Mouse (Mus musculus): ENCODE data around the gene Hist3h2ba.

Gene Hist3h2ba

GRCm38 (mm10) chr11:58929055-58929454 is 19.7 kb upstream of the Hist3h2ba start:
- H3K36me3 ChIP-seq (ENCODE audit: insufficient read depth, low read length), result peaks cover 30% of the 10 kb centered on the region
- H3K4me1 ChIP-seq (replicated peaks; ENCODE audit: low read depth, low read length), result peaks cover 11% of the 10 kb centered on the region
- TF ChIP-seq POU5F1 (IDR thresholded peaks at IDR 0.05; ENCODE audit: borderline replicate concordance, low read length) (no peak), NANOG (IDR thresholded peaks at IDR 0.05; ENCODE audit: borderline replicate concordance, low read length) (no peak), CTCF (conservative IDR thresholded peaks at IDR 0.05; ENCODE audit: low read length) (no peak)
- H3K27me3 ChIP-seq (ENCODE audit: insufficient read depth, low read length), result peaks cover 12% of the 10 kb centered on the region
- H3K9me3 ChIP-seq (ENCODE audit: low read length), result no peaks in the 10 kb centered on the region
- no peak overlapping the region for H3K4me3 ChIP-seq (replicated peaks; ENCODE audit: low read length)

- no peak overlapping the region for H3K4me3 ChIP-seq (replicated peaks; ENCODE audit: low read length)
- H3K4me1 ChIP-seq (replicated peaks; ENCODE audit: low read depth, low read length), result peaks cover 11% of the 10 kb centered on the region
- H3K27me3 ChIP-seq (ENCODE audit: insufficient read depth, low read length), result peaks cover 11% of the 10 kb centered on the region
- TF ChIP-seq POU5F1 (IDR thresholded peaks at IDR 0.05; ENCODE audit: borderline replicate concordance, low read length) (no peak), NANOG (IDR thresholded peaks at IDR 0.05; ENCODE audit: borderline replicate concordance, low read length) (no peak), CTCF (conservative IDR thresholded peaks at IDR 0.05; ENCODE audit: low read length) (no peak)
- H3K36me3 ChIP-seq (ENCODE audit: insufficient read depth, low read length), result peaks cover 36% of the 10 kb centered on the region
- H3K9me3 ChIP-seq (ENCODE audit: low read length), result no peaks in the 10 kb centered on the region
These were observed 19.1 kb upstream of the Hist3h2ba start for GRCm38 (mm10) chr11:58929641-58930040.

- Histone ChIP-seq H3K4me1 (replicated peaks; ENCODE audit: low read depth, low read length) (peaks cover 11% of the 10 kb centered on the region), H3K9me3 (ENCODE audit: low read length) (no peaks in the 10 kb centered on the region), H3K27me3 (ENCODE audit: insufficient read depth, low read length) (peaks cover 7% of the 10 kb centered on the region), H3K4me3 (replicated peaks; ENCODE audit: low read length) (no peak overlapping the region), H3K36me3 (ENCODE audit: insufficient read depth, low read length) (peaks cover 41% of the 10 kb centered on the region)
- TF ChIP-seq POU5F1 (IDR thresholded peaks at IDR 0.05; ENCODE audit: borderline replicate concordance, low read length), result no peak
- no peak for TF ChIP-seq CTCF (conservative IDR thresholded peaks at IDR 0.05; ENCODE audit: low read length)
- no peak for TF ChIP-seq NANOG (IDR thresholded peaks at IDR 0.05; ENCODE audit: borderline replicate concordance, low read length)
These were observed 18.5 kb upstream of the Hist3h2ba start for GRCm38 (mm10) chr11:58930254-58930653.

GRCm38 (mm10) chr11:58931576-58931975 is 17.1 kb upstream of the Hist3h2ba start:
- Histone ChIP-seq H3K9me3 (ENCODE audit: low read length) (no peaks in the 10 kb centered on the region), H3K4me1 (replicated peaks; ENCODE audit: low read depth, low read length) (peaks cover 11% of the 10 kb centered on the region), H3K36me3 (ENCODE audit: insufficient read depth, low read length) (peaks cover 54% of the 10 kb centered on the region), H3K4me3 (replicated peaks; ENCODE audit: low read length) (no peak overlapping the region), H3K27me3 (ENCODE audit: insufficient read depth, low read length) (no peaks in the 10 kb centered on the region)
- TF ChIP-seq POU5F1 (IDR thresholded peaks at IDR 0.05; ENCODE audit: borderline replicate concordance, low read length) (no peak), NANOG (IDR thresholded peaks at IDR 0.05; ENCODE audit: borderline replicate concordance, low read length) (no peak), CTCF (conservative IDR thresholded peaks at IDR 0.05; ENCODE audit: low read length) (no peak)

GRCm38 (mm10) chr11:58937909-58938308 is 10.8 kb upstream of the Hist3h2ba start:
- peak overlapping the region; percentile 92 for H3K4me3 ChIP-seq (replicated peaks; ENCODE audit: low read length)
- peaks cover 42% of the 10 kb centered on the region for H3K36me3 ChIP-seq (ENCODE audit: insufficient read depth, low read length)
- no peaks in the 10 kb centered on the region for H3K9me3 ChIP-seq (ENCODE audit: low read length)
- peaks cover 21% of the 10 kb centered on the region for H3K4me1 ChIP-seq (replicated peaks; ENCODE audit: low read depth, low read length)
- TF ChIP-seq CTCF (conservative IDR thresholded peaks at IDR 0.05; ENCODE audit: low read length) (no peak), POU5F1 (IDR thresholded peaks at IDR 0.05; ENCODE audit: borderline replicate concordance, low read length) (no peak), NANOG (IDR thresholded peaks at IDR 0.05; ENCODE audit: borderline replicate concordance, low read length) (no peak)
- H3K27me3 ChIP-seq (ENCODE audit: insufficient read depth, low read length), result 0 out of 2 replicates have a peak, but pooled peaks cover 4% of the 10 kb centered on the region

- H3K4me3 ChIP-seq (replicated peaks; ENCODE audit: low read length), result peak within 1 kb of the TSS; percentile 92
- TF ChIP-seq POU5F1 (IDR thresholded peaks at IDR 0.05; ENCODE audit: borderline replicate concordance, low read length) (no peak), NANOG (IDR thresholded peaks at IDR 0.05; ENCODE audit: borderline replicate concordance, low read length) (no peak), CTCF (conservative IDR thresholded peaks at IDR 0.05; ENCODE audit: low read length) (no peak)
- H3K9me3 ChIP-seq (ENCODE audit: low read length), result no peaks in the 10 kb centered on the region
- peaks cover 22% of the 10 kb centered on the region for H3K4me1 ChIP-seq (replicated peaks; ENCODE audit: low read depth, low read length)
- H3K36me3 ChIP-seq (ENCODE audit: insufficient read depth, low read length), result peaks cover 36% of the 10 kb centered on the region
- H3K27me3 ChIP-seq (ENCODE audit: insufficient read depth, low read length), result 0 out of 2 replicates have a peak, but pooled peaks cover 4% of the 10 kb centered on the region
These were observed 10.2 kb upstream of the Hist3h2ba start, which contains the start of gene Rnf187 for GRCm38 (mm10) chr11:58938322-58939087. Gene Rnf187 (minus strand): TSS chr11:58938916.

- peaks cover 30% of the 10 kb centered on the region for H3K36me3 ChIP-seq (ENCODE audit: insufficient read depth, low read length)
- H3K27me3 ChIP-seq (ENCODE audit: insufficient read depth, low read length), result peaks cover 5% of the 10 kb centered on the region; the same call in 1 of the 2 replicates
- TF ChIP-seq POU5F1 (IDR thresholded peaks at IDR 0.05; ENCODE audit: borderline replicate concordance, low read length), result no peak
- TF ChIP-seq CTCF (conservative IDR thresholded peaks at IDR 0.05; ENCODE audit: low read length), result no peak
- TF ChIP-seq NANOG (IDR thresholded peaks at IDR 0.05; ENCODE audit: borderline replicate concordance, low read length), result no peak
- H3K4me3 ChIP-seq (replicated peaks; ENCODE audit: low read length), result peak overlapping the region; percentile 92
- no peaks in the 10 kb centered on the region for H3K9me3 ChIP-seq (ENCODE audit: low read length)
- peaks cover 23% of the 10 kb centered on the region for H3K4me1 ChIP-seq (replicated peaks; ENCODE audit: low read depth, low read length)
These were observed 9.7 kb upstream of the Hist3h2ba start for GRCm38 (mm10) chr11:58939088-58939439.

- no peaks in the 10 kb centered on the region for H3K9me3 ChIP-seq (ENCODE audit: low read length)
- H3K4me3 ChIP-seq (replicated peaks; ENCODE audit: low read length), result no peak overlapping the region
- TF ChIP-seq NANOG (IDR thresholded peaks at IDR 0.05; ENCODE audit: borderline replicate concordance, low read length) (no peak), CTCF (conservative IDR thresholded peaks at IDR 0.05; ENCODE audit: low read length) (no peak), POU5F1 (IDR thresholded peaks at IDR 0.05; ENCODE audit: borderline replicate concordance, low read length) (no peak)
- H3K36me3 ChIP-seq (ENCODE audit: insufficient read depth, low read length), result no peaks in the 10 kb centered on the region
- peaks cover 40% of the 10 kb centered on the region for H3K27me3 ChIP-seq (ENCODE audit: insufficient read depth, low read length)
- H3K4me1 ChIP-seq (replicated peaks; ENCODE audit: low read depth, low read length), result peaks cover 17% of the 10 kb centered on the region
These were observed 4.6 kb upstream of the Hist3h2ba start for GRCm38 (mm10) chr11:58944136-58944535.

All from E14TG2a.4 (cell line).